Mouse (Mus musculus) heart, adult 2 months (tissue): ENCODE results near the gene Xrra1. TPM values are rescaled to one million over a fixed set of nuclear protein-coding genes. Genes with fewer than 3 reads are reported as not detected.
"Not testable (repeated sequence)": the region's sequence is repeated elsewhere in the genome, so short reads cannot be mapped to it uniquely, and the experiment has no call there.

Experiments
- DNase-seq, 2 experiments: peaks; one replicate each; pipeline ENCODE4 v3.0.0; 2021
- H3K27ac ChIP-seq: fragments of 200-600 bp; 2 replicates; pipeline ENCODE4 v1.8.1; 2022
- H3K27me3 ChIP-seq: fragments of 200-500 bp; 2 replicates; pipeline ENCODE4 v1.6.1; 2012; ENCODE audit warnings: mild to moderate bottlenecking, low read length, inconsistent platforms, mixed read lengths; ENCODE audit not compliant: control insufficient read depth, insufficient read depth
- H3K36me3 ChIP-seq: fragments of 200-500 bp; 2 replicates; pipeline ENCODE4 v1.6.1; 2012; ENCODE audit warnings: low read length, inconsistent platforms; ENCODE audit not compliant: control insufficient read depth, insufficient read depth
- H3K4me1 ChIP-seq: fragments of 200-500 bp; 2 replicates; pipeline ENCODE4 v1.6.1; 2011; ENCODE audit warnings: low read length; ENCODE audit not compliant: control insufficient read depth, insufficient read depth
- H3K4me3 ChIP-seq: fragments of 200-600 bp; 2 replicates; pipeline ENCODE4 v1.8.1; 2022
- H3K79me2 ChIP-seq: fragments of 200-500 bp; replicated peaks from 2 replicates; pipeline ENCODE4 v1.6.1; 2012; ENCODE audit warnings: mild to moderate bottlenecking, inconsistent platforms, low read length, moderate library complexity, mixed read lengths; ENCODE audit not compliant: control insufficient read depth, insufficient read depth
- H3K9ac ChIP-seq: fragments of 200-500 bp; 2 replicates; pipeline ENCODE4 v1.6.1; 2012; ENCODE audit warnings: low read depth, mild to moderate bottlenecking, control low read depth, inconsistent platforms, low read length, mixed read lengths
- CTCF ChIP-seq: fragments of 200-600 bp; IDR thresholded peaks from 2 replicates; pipeline ENCODE4 v1.8.1; 2022; ENCODE audit warnings: antibody characterized with exemption, mild to moderate bottlenecking, moderate library complexity
- EP300 ChIP-seq: fragments of 200-500 bp; IDR thresholded peaks from 2 replicates; pipeline ENCODE4 v1.6.1; 2011; ENCODE audit warnings: low read depth, low read length, control low read depth; ENCODE audit not compliant: insufficient read depth
- POLR2A ChIP-seq: fragments of 200-500 bp; IDR thresholded peaks from 2 replicates; pipeline ENCODE4 v1.6.1; 2011; ENCODE audit warnings: mild to moderate bottlenecking, low read depth, low read length, control low read depth; ENCODE audit not compliant: insufficient read depth
- WGBS: fragments of 180-500 bp; shearing (Covaris S2); methylation state at CpG from one replicate; pipeline ENCODE4 v1.1.7; 2018; 5-methylcytosine and 5-hydroxymethylcytosine counted together
- intact Hi-C: fragments of 180-260 bp; cut with DNase I; formaldehyde crosslinking; loops from one replicate; pipeline ENCODE4 v1.15.1; 2025
- polyA plus RNA-seq: library from polyadenylated mRNA; depleted of rRNA; stranded (reverse); fragments of >200 nt; gene quantifications from 2 replicates; pipeline ENCODE4 v1.2.3, GENCODE M21; 2012
- total RNA-seq, 2 experiments: library from RNA; stranded (reverse); gene quantifications; 2 replicates each; pipeline ENCODE4 v1.2.3; 2021

The Xrra1 gene
- total and polyA plus RNA-seq, 3 experiments = 0.10 to 0.14 TPM; not detected in 1

DNA sequence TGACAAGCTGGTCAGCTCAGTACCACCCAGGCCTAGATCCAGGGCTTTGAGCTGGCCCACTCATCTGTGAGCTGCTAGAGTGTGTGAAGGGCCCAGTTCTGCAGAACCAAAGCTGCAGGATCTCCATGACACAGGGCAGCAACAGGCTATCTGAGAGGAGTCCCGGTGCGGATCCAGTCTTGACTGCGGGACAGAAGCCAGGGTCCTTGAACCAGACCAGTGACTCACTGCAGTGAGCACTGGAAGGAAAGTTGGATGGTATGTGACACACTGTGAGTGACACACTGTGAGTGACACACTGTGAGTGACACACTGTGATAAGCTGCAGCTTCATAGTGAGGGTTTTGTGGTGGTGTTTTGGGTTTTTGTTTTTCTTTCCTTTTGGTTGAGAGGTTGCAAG lies 85.6 kb downstream of the Xrra1 start:
- TF ChIP-seq POLR2A (no peak), EP300 (no peak), CTCF (no peak)
- no peak for DNase-seq
- 90% methylated on average over 3 of the region's 3 CpGs for WGBS
- intact Hi-C loops = no loop called here
- Histone ChIP-seq H3K4me3 (no peak overlapping the region), H3K4me1 (peaks cover 4% of the 10 kb centered on the region), H3K36me3 (no peaks in the 10 kb centered on the region; the same call in 1 of the 2 replicates), H3K79me2 (no peaks in the 10 kb centered on the region), H3K27ac (no peak overlapping the region), H3K9ac (no peak overlapping the region), H3K27me3 (no peaks in the 10 kb centered on the region)

DNA sequence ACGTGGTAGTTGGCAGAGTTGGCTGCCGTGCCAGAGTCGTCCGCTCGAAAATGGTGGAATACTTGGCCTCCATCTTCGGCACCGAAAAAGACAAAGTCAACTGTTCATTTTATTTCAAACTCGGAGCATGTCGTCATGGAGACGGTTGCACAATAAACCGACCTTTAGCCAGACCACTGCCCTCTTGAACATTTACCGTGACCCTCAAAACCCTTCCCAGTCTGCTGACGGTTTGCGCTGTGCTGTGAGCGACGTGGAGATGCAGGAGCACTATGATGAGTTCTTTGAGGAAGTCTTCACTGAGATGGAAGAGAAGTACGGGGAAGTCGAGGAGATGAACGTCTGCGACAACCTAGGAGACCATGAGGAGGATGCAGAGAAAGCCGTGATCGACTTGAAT lies 86.1 kb downstream of the Xrra1 start:
- H3K4me3 ChIP-seq, H3K4me1 ChIP-seq, H3K36me3 ChIP-seq, H3K9ac ChIP-seq, DNase-seq, H3K27ac ChIP-seq, intact Hi-C loops, H3K79me2 ChIP-seq, H3K27me3 ChIP-seq: not testable (repeated sequence)
- WGBS = 96% methylated on average over 22 of the region's 22 CpGs

DNA sequence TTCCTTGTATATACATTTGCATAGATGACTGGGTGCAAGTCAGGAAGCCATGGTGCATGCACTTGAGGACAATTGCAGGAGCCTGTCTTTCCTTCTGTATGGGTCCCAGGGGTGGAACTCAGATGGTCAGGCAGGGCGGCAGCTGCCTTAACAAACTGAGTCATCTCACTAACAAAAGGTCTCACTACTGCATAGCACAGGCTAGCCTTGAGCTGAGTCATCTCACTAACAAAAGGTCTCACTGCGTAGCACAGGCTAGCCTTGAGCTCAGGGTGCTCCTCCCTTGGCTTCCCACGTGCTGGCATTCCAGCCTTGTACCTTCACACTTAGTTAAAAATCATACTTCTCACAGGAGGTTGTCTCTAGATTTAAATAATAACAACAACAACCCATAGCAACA lies 87.0 kb downstream of the Xrra1 start:
- WGBS = 95% methylated on average over 3 of the region's 3 CpGs
- intact Hi-C loops = loop anchor here (2.0 kb wide), 1 partner anchor 17 kb away; no protein-coding TSS in a partner anchor
- Histone ChIP-seq H3K4me1 (peaks cover 4% of the 10 kb centered on the region), H3K36me3 (no peaks in the 10 kb centered on the region), H3K9ac (no peak overlapping the region), H3K27ac (0 out of 2 replicates have a peak overlapping the region, but pooled peaks have one; percentile 11), H3K79me2 (no peaks in the 10 kb centered on the region), H3K4me3 (no peak overlapping the region), H3K27me3 (no peaks in the 10 kb centered on the region)
- DNase-seq = no peak
- TF ChIP-seq CTCF (no peak), EP300 (no peak), POLR2A (no peak)

DNA sequence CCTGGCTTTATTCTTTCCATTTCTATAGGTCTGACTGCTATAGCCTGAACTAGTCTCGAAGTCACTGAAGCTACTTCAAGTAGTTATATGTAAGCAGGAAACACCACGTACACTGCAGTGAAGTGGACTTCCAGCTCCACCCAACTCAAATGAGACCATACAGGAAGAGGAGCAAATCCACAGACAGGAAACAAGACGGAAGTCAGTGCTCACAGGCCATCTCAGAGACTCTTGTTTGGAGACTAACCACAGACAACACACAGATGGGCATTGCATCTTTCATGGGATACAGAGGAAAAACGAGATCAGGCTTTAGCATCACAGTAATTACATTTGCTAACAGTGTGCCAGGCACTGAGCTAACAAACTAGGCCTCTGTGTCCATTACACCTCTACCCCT lies 87.4 kb downstream of the Xrra1 start:
- TF ChIP-seq CTCF (no peak), POLR2A (no peak), EP300 (no peak)
- Histone ChIP-seq H3K36me3 (no peaks in the 10 kb centered on the region), H3K79me2 (no peaks in the 10 kb centered on the region), H3K27ac (peak overlapping the region; percentile 42), H3K4me3 (no peak overlapping the region), H3K9ac (no peak overlapping the region), H3K4me1 (peaks cover 4% of the 10 kb centered on the region), H3K27me3 (no peaks in the 10 kb centered on the region)
- WGBS = 56% methylated on average over 4 of the region's 4 CpGs
- intact Hi-C loops = loop anchor here (2.0 kb wide), 1 partner anchor 16 kb away; no protein-coding TSS in a partner anchor
- DNase-seq = no peak

DNA sequence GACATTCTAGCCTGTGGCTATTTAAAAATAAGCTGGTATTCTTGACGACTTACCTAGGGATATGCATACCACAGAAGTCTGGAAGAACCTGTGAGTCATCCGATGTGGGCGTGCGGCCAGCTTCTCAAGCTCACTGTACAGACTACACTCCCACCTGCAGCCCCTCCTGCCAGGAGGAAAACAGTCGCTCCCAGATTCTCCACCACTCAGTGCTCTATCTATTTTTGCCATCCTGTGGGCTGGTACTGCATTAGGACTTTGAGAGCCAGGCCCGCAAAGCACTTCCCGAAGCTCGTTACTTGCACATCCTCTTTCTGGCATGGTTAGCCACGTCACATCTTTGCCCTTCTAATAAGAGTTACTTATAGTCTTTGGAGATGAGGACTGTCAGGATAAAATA lies 88.4 kb downstream of the Xrra1 start:
- no peak for TF ChIP-seq POLR2A
- TF ChIP-seq EP300 = no peak
- no peak for TF ChIP-seq CTCF
- Histone ChIP-seq H3K36me3 (no peaks in the 10 kb centered on the region), H3K4me1 (peaks cover 4% of the 10 kb centered on the region), H3K4me3 (no peak overlapping the region), H3K79me2 (no peaks in the 10 kb centered on the region), H3K27ac (no peak overlapping the region), H3K9ac (no peak overlapping the region), H3K27me3 (no peaks in the 10 kb centered on the region)
- intact Hi-C loops = loop anchor here (2.0 kb wide), 1 partner anchor 15 kb away; no protein-coding TSS in a partner anchor
- DNase-seq = peak in 1 of 2 experiments; percentile 26
- WGBS = 57% methylated on average over 9 of the region's 9 CpGs

DNA sequence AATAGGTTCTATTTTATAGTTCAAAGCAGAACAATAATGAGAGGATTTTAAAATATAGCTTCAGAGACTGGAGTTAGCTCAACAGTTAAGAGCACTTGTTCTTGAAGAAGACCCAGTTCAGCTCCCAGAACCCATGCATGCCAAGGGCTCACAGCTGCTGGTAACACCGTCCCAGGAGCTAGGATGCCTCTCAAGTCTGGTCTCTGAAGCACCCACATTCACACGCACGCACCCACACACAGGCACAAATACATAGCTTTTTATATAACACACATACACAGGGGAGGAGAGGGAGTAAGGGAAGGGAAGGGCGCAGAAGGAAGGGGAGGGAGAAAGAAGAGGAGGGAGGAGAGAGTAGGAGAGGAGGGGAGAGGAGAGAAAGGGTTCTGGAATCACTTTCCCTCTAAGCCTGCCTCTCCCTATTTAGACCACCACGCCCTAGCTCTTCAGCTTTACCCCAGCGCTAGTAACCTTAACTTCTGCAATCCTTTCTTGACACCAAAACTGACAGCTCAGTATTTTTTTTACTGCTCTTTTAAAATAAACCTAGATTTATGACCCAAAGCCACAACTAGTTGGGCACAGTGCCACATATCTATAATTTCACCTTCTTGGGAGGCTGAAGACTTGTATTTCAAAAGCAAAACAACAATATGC lies 94.7 kb downstream of the Xrra1 start:
- Histone ChIP-seq H3K79me2 (no peaks in the 10 kb centered on the region), H3K4me3 (no peak overlapping the region), H3K27me3 (no peaks in the 10 kb centered on the region), H3K27ac (no peak overlapping the region), H3K4me1 (peaks cover 2% of the 10 kb centered on the region; the same call in 1 of the 2 replicates), H3K36me3 (no peaks in the 10 kb centered on the region), H3K9ac (no peak overlapping the region)
- no peak for DNase-seq
- intact Hi-C loops = no loop called here
- TF ChIP-seq POLR2A (no peak), CTCF (no peak), EP300 (no peak)
- 82% methylated on average over 6 of the region's 6 CpGs for WGBS
